Mouse (Mus musculus) brown adipose tissue, adult 24 weeks (tissue): ENCODE measurements around the gene Olig3. TPM values are rescaled to one million over a fixed set of nuclear protein-coding genes. Genes with fewer than 3 reads are reported as not detected.

Source experiments
- H3K27ac ChIP-seq: fragments of 200-500 bp; replicated peaks from 2 replicates; pipeline ENCODE4 v1.5.1; 2012; ENCODE audit warnings: low read depth, mild to moderate bottlenecking, low read length
- H3K4me1 ChIP-seq: fragments of 200-500 bp; 2 replicates; pipeline ENCODE4 v1.6.1; 2012; ENCODE audit warnings: low read length, mixed read lengths; ENCODE audit not compliant: control insufficient read depth, insufficient read depth, insufficient read length
- H3K4me3 ChIP-seq: fragments of 200-500 bp; 2 replicates; pipeline ENCODE4 v1.5.1; 2012; ENCODE audit warnings: low read depth, mild to moderate bottlenecking, low read length, moderate library complexity; ENCODE audit not compliant: insufficient read depth
- polyA plus RNA-seq: library from polyadenylated mRNA; stranded (reverse); fragments of >200 nt; gene quantifications from 2 replicates; pipeline ENCODE4 v1.2.4, GENCODE M21; 2012; ENCODE audit not compliant: missing spikeins, insufficient read depth, insufficient read length

The Olig3 gene
- polyA plus RNA-seq, 1 experiment, result not detected

DNA sequence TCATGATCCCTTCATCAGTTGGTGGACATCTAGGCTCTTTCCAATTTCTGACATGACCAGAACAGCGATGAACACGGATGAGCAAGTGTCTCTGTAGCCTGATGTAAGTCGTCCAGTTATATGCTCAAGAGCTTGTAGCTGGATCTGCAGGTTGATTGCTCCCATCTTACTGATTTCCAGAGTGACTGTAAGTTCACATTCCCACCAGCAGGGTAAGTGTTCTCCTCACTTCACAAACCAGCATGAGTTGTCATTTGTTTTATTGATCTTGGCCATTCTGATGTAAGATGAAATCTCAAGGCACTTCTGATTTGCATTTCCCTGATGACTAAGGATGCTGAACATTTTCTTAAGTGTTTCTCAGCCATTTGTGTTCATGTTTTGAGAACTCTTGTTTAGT, 27.8 kb downstream of the Olig3 start:
- no peak overlapping the region for H3K27ac ChIP-seq
- no peak overlapping the region for H3K4me3 ChIP-seq
- no peaks in the 10 kb centered on the region for H3K4me1 ChIP-seq

DNA sequence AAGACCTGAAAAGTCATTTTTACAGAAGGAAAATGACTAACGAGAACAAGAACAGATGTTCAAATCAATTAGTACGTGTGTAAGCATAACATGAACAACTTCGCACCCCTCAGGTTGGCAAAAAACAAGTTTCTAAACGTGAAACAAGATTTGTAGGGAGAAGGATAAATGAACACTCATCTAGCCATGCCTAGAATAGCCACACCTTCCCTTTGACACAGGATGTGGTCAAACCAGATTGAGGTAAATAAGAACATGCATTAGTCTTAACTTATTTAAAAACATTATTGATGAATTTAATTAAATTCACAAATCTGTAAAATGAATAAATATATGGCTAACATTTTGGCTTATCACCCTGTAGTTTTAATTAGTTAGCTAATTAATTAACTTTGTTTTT, 35.5 kb downstream of the Olig3 start:
- no peaks in the 10 kb centered on the region for H3K4me1 ChIP-seq
- H3K4me3 ChIP-seq, result no peak overlapping the region
- no peak overlapping the region for H3K27ac ChIP-seq

DNA sequence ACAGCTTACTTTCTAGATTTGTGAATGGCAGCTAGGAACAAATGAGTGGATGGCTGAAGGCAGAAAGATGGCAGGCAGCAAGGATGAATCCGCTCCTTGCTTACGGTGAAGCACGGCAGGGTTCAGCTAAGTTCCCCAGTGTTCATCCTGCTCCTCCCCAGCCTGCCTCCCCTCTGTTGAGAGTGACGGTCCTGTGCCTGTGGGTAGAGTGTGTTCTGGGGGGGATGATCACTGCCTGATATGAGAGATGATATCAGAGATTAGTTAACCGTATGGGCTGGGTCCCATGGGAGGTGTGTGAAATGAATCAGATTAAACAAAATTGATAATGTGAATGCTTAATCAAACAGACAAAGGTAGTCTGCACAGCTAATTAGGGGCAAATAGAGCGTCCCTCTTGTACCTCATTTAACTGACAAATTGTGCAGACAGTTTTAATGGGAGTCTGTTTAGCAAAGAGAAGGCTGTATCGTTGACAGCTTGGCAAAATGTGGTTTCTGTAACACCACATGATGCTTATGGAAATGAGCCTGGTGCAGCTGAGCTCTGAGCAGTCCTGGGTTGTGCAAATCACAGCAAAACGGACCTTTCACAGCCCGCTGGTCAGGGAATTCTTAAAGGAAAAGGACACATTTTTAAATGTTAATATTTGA, 40.3 kb downstream of the Olig3 start:
- Histone ChIP-seq H3K4me1 (no peaks in the 10 kb centered on the region), H3K27ac (no peak overlapping the region), H3K4me3 (no peak overlapping the region)

DNA sequence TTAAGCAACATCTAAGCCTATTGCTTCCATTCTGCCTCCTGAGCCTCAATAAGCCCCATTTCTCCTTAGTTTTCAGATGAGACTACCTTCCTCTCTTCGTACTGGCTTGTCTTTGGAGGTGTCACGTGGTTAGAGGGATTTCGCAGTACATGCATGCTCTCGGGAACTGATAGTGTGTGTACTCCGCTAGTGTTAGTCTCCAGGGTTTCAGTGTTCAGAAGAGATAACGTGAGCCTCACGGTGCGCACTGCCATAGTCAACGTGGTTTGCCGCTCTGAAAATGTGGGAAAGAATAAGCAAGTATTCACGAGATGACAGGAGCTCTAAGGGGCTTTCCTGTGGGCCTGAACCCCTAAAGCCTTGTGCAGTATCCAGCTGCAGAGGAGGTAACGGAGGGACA, 41.1 kb downstream of the Olig3 start:
- Histone ChIP-seq H3K27ac (no peak overlapping the region), H3K4me1 (no peaks in the 10 kb centered on the region), H3K4me3 (no peak overlapping the region)

DNA sequence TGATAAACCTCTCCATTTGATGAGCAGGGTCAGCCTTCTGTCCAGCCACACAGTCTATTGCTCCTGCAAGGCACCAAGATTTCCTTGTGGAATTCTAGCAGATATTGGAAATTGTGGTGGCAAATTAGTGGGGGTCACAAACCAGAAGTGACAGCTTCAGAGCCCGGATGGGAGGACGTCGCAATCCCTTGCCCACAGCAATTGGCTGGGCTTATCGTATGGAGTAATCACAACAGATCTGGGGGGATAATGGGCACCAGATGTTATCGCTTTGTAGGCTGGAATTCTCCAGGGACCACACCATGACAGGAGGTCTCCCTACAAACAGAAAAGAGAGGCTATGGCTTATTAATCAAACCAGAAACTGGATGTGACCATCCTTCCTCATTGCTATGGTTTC, 44.8 kb downstream of the Olig3 start:
- Histone ChIP-seq H3K4me3 (no peak overlapping the region), H3K27ac (no peak overlapping the region), H3K4me1 (no peaks in the 10 kb centered on the region)

DNA sequence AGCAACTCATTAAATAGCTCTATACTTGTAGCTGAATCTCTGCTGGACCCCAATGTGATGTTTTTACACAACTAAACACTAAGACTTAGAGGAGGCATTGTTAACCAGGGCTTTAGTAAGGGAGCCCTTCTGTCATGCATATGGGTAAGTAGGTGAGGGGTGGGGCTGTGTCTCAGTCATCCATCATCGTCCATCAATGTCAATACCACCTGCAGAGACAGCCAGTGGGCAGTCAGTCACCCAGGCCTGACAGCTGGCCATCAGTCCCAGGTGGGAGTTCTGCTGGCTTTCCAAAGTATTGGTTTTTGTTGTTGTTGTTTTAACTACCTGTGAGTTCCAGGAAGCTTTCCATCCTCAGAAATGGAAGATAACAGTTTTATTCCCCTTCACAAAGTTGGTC, 48.1 kb downstream of the Olig3 start:
- H3K4me1 ChIP-seq, result no peaks in the 10 kb centered on the region
- no peak overlapping the region for H3K27ac ChIP-seq

DNA sequence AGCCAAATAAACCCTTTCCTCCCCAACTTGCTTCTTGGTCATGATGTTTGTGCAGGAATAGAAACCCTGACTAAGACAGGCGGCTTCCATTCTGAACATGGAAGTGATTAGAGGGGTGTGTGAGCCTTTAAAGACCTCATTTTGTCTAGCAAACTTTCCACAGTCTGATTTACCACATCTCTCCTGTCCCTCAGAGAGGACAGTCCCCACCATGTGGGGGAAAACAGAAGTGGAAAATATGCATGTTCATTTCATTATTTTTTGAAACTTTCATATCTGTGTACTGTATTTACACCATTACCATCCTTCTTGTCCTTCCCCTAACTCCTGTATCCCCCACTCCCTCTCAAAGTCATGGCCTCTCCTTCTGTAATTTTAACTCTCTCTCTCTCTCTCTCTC, 49.6 kb downstream of the Olig3 start:
- Histone ChIP-seq H3K27ac (no peak overlapping the region), H3K4me3 (no peak overlapping the region), H3K4me1 (no peaks in the 10 kb centered on the region)

More for the DNA sequence above, 48.1 kb downstream of the Olig3 start:
- no peak overlapping the region for H3K4me3 ChIP-seq

DNA sequence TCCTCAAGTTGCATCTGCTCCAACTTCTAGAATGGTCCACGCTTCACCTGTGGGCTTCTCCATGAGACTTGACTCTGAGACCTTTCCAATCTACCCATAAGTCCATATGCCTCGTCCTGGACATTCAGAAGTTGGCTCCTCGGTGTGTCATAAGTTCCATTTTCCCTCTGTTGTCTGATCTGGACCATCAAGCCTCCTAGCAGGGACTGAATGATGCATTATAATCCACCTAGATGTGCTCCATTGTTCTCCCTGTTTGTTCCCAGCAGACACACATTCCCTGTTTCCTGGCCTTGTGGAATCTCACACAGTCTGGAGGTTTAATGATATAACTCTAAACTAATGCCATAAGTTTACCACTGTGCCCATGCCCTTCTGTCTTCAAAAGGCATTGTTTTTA, 50.8 kb downstream of the Olig3 start:
- Histone ChIP-seq H3K27ac (no peak overlapping the region), H3K4me3 (no peak overlapping the region), H3K4me1 (no peaks in the 10 kb centered on the region)

Other genes starting within 250 kb of the Olig3 start
- 46.2 and 88.9 TPM in 2 replicates for gene Ifngr1, start 235.4 kb downstream of the Olig3 start, polyA plus RNA-seq